Mouse (Mus musculus) midbrain, embryonic 16.5 days (tissue): ENCODE data around the gene Cwc27. TPM values are rescaled to one million over a fixed set of nuclear protein-coding genes. Genes with fewer than 3 reads are reported as not detected.

Experiments
- ATAC-seq: fragments of 200-750 bp; cut with Nextera tagmentation; 2 replicates; pipeline ENCODE4 v1.8.0; 2017; ENCODE audit warnings: moderate TSS enrichment
- H3K27ac ChIP-seq: fragments of 300-500 bp; sonication (generic); 2 replicates; pipeline ENCODE4 v1.5.1; 2014; ENCODE audit warnings: mild to moderate bottlenecking, low read length, mixed read lengths
- H3K27me3 ChIP-seq: fragments of 300-500 bp; sonication (generic); 2 replicates; pipeline ENCODE4 v1.6.1; 2014; ENCODE audit warnings: low read depth, low read length, mixed read lengths; ENCODE audit not compliant: control insufficient read depth, insufficient read depth
- H3K36me3 ChIP-seq: fragments of 300-500 bp; sonication (generic); 2 replicates; pipeline ENCODE4 v1.6.1; 2014; ENCODE audit warnings: mild to moderate bottlenecking, low read length, moderate library complexity, mixed read lengths; ENCODE audit not compliant: control insufficient read depth, insufficient read depth
- H3K4me1 ChIP-seq: fragments of 300-500 bp; sonication (generic); 2 replicates; pipeline ENCODE4 v1.6.1; 2014; ENCODE audit warnings: mild to moderate bottlenecking, low read length, mixed read lengths; ENCODE audit not compliant: control insufficient read depth, insufficient read depth
- H3K4me2 ChIP-seq: fragments of 300-500 bp; sonication (generic); 2 replicates; pipeline ENCODE4 v1.6.1; 2014; ENCODE audit warnings: mild to moderate bottlenecking, low read length, mixed read lengths
- H3K4me3 ChIP-seq: fragments of 300-500 bp; sonication (generic); 2 replicates; pipeline ENCODE4 v1.5.1; 2014; ENCODE audit warnings: low read depth, mild to moderate bottlenecking, low read length, moderate library complexity, mixed read lengths
- H3K9ac ChIP-seq: fragments of 300-500 bp; sonication (generic); 2 replicates; pipeline ENCODE4 v1.6.1; 2014; ENCODE audit warnings: low read depth, low read length, mixed read lengths
- H3K9me3 ChIP-seq: fragments of 300-500 bp; sonication (generic); replicated peaks from 2 replicates; pipeline ENCODE4 v1.6.1; 2014; ENCODE audit warnings: mild to moderate bottlenecking, low read length, mixed read lengths; ENCODE audit not compliant: control insufficient read depth, poor library complexity, severe bottlenecking
- WGBS: fragments of 180-500 bp; shearing (Covaris S2); extraction: QIAGEN DNeasy Blood & Tissue Kit; methylation state at CpG from one replicate; pipeline ENCODE4 v1.1.7; 2014; 5-methylcytosine and 5-hydroxymethylcytosine counted together
- polyA plus RNA-seq: library from polyadenylated mRNA; unstranded; fragments of >200 nt; fragmentation: Nextera tagmentation; extraction: Ambion mirVana; gene quantifications from 2 replicates; pipeline ENCODE4 v1.2.1, GENCODE M21; 2015

Gene Cwc27
- polyA plus RNA-seq, 1 experiment from 2014 or later, result 27.7 TPM

DNA sequence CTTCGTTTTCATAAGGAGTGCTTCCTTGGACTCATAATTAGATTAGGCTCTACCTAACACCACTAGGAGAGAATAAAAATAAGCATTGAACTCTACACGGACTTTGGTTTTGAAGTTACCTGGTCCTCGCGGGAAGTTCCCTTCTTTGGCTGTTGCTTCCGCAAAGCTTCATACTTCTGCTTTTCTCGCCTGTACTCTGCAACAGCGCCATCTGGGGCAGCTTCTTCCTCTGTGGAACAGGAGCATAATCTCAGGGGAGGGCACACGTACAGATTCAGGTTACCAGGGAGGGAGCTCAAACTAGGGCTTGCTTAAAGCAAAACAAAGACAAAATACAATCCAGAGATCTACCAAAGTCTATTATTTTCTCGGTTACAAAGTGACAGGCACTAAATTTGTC is 155.8 kb downstream of the Cwc27 start:
- H3K27ac ChIP-seq, result no peak overlapping the region
- 94% methylated on average over 9 of the region's 9 CpGs for WGBS
- no peak overlapping the region for H3K4me2 ChIP-seq
- no peak overlapping the region for H3K9ac ChIP-seq
- no peak for ATAC-seq
- no peak overlapping the region for H3K4me3 ChIP-seq
- no peaks in the 10 kb centered on the region for H3K4me1 ChIP-seq
- H3K27me3 ChIP-seq, result no peaks in the 10 kb centered on the region
- no peaks in the 10 kb centered on the region; the same call in 1 of the 2 replicates for H3K36me3 ChIP-seq
- no peaks in the 10 kb centered on the region for H3K9me3 ChIP-seq

- H3K27me3 ChIP-seq, result no peaks in the 10 kb centered on the region
- no peak overlapping the region for H3K27ac ChIP-seq
- no peak for ATAC-seq
- 92% methylated on average over 7 of the region's 7 CpGs for WGBS
- H3K9me3 ChIP-seq, result no peaks in the 10 kb centered on the region
- no peak overlapping the region for H3K4me3 ChIP-seq
- H3K4me2 ChIP-seq, result no peak overlapping the region
- H3K36me3 ChIP-seq, result no peaks in the 10 kb centered on the region; the same call in 1 of the 2 replicates
- H3K4me1 ChIP-seq, result no peaks in the 10 kb centered on the region
- H3K9ac ChIP-seq, result no peak overlapping the region
Measured at GRCm38 (mm10) chr13:104660042-104660680, 156.8 kb downstream of the Cwc27 start.

GRCm38 (mm10) chr13:104656666-104657272 is 160.2 kb downstream of the Cwc27 start:
- Histone ChIP-seq H3K27me3 (no peaks in the 10 kb centered on the region), H3K4me1 (no peaks in the 10 kb centered on the region), H3K4me2 (no peak overlapping the region), H3K9me3 (no peaks in the 10 kb centered on the region), H3K4me3 (no peak overlapping the region), H3K36me3 (no peaks in the 10 kb centered on the region; the same call in 1 of the 2 replicates), H3K27ac (no peak overlapping the region), H3K9ac (no peak overlapping the region)
- no peak for ATAC-seq
- WGBS, result 99% methylated on average over 5 of the region's 5 CpGs

DNA sequence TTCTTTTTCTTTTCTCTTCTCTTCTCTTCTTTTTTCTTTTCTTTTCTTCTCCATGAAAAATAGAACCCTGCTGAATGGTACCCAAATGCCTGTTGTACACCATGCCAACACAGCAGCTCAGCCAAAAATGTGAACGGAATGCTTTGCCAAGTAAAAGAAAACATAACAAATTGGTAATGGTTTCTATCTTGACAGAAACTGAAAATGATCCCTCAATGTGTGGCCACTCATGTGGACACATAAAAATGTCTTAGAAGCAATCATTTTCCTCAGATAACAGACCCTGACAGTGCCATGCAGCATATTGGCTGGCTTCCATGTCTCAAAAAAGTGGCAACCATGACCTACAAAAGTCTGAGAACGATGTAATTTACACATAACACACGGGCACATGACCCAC is 161.8 kb downstream of the Cwc27 start:
- Histone ChIP-seq H3K4me1 (no peaks in the 10 kb centered on the region), H3K9ac (no peak overlapping the region), H3K4me3 (no peak overlapping the region), H3K9me3 (no peaks in the 10 kb centered on the region), H3K27me3 (no peaks in the 10 kb centered on the region), H3K4me2 (no peak overlapping the region), H3K36me3 (no peaks in the 10 kb centered on the region), H3K27ac (no peak overlapping the region)
- ATAC-seq, result no peak
- 74% methylated on average over 3 of the region's 3 CpGs for WGBS

GRCm38 (mm10) chr13:104651763-104652162 is 165.2 kb downstream of the Cwc27 start:
- no peaks in the 10 kb centered on the region for H3K4me1 ChIP-seq
- ATAC-seq, result no peak
- no peaks in the 10 kb centered on the region for H3K36me3 ChIP-seq
- H3K9ac ChIP-seq, result no peak overlapping the region
- WGBS, result 93% methylated on average over 2 of the region's 2 CpGs
- H3K4me2 ChIP-seq, result no peak overlapping the region
- no peak overlapping the region for H3K27ac ChIP-seq
- H3K9me3 ChIP-seq, result no peaks in the 10 kb centered on the region
- H3K4me3 ChIP-seq, result no peak overlapping the region
- no peaks in the 10 kb centered on the region for H3K27me3 ChIP-seq

GRCm38 (mm10) chr13:104650654-104651053 is 166.3 kb downstream of the Cwc27 start:
- Histone ChIP-seq H3K4me2 (no peak overlapping the region), H3K36me3 (no peaks in the 10 kb centered on the region), H3K9ac (no peak overlapping the region), H3K27me3 (no peaks in the 10 kb centered on the region), H3K27ac (no peak overlapping the region), H3K4me1 (no peaks in the 10 kb centered on the region), H3K4me3 (no peak overlapping the region), H3K9me3 (no peaks in the 10 kb centered on the region)
- ATAC-seq, result no peak
- 88% methylated on average over 2 of the region's 2 CpGs for WGBS

- Histone ChIP-seq H3K4me1 (no peaks in the 10 kb centered on the region), H3K27ac (no peak overlapping the region), H3K27me3 (no peaks in the 10 kb centered on the region), H3K4me2 (no peak overlapping the region), H3K9me3 (no peaks in the 10 kb centered on the region), H3K9ac (no peak overlapping the region), H3K36me3 (no peaks in the 10 kb centered on the region), H3K4me3 (no peak overlapping the region)
- no peak for ATAC-seq
- 64% methylated on average over 5 of the region's 5 CpGs for WGBS
Measured at GRCm38 (mm10) chr13:104650145-104650544, 166.8 kb downstream of the Cwc27 start.

GRCm38 (mm10) chr13:104645778-104646425 is 171.0 kb downstream of the Cwc27 start:
- Histone ChIP-seq H3K4me3 (no peak overlapping the region), H3K36me3 (no peaks in the 10 kb centered on the region), H3K27ac (no peak overlapping the region), H3K27me3 (no peaks in the 10 kb centered on the region), H3K4me2 (no peak overlapping the region), H3K4me1 (no peaks in the 10 kb centered on the region), H3K9me3 (no peaks in the 10 kb centered on the region), H3K9ac (no peak overlapping the region)
- WGBS, result 85% methylated on average over 6 of the region's 6 CpGs
- ATAC-seq, result no peak

DNA sequence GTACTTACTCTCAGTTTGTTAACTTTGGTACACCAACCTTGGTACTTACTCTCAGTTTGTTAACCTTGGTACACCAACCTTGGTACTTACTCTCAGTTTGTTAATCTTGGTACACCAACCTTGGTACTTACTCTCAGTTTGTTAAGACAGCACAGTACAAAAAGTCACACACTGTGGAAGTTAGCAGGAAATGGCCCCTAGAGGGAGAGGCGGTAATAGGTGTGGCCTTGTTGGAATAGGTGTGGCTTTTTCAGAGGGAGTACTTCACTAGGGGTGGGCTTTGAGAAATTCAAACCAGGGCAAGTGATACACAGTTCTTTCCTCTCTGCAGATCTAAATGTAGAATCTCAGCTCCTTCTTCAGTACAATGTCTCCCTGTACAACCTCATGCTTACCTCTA is 172.8 kb downstream of the Cwc27 start:
- no peak overlapping the region for H3K4me2 ChIP-seq
- no peak overlapping the region for H3K4me3 ChIP-seq
- no peaks in the 10 kb centered on the region for H3K36me3 ChIP-seq
- H3K9ac ChIP-seq, result no peak overlapping the region
- no peaks in the 10 kb centered on the region for H3K27me3 ChIP-seq
- H3K4me1 ChIP-seq, result no peaks in the 10 kb centered on the region
- no peak overlapping the region for H3K27ac ChIP-seq
- ATAC-seq, result no peak
- 81% methylated on average over 1 of the region's 1 CpGs for WGBS
- H3K9me3 ChIP-seq, result no peaks in the 10 kb centered on the region
